Mouse (Mus musculus) midbrain, embryonic 11.5 days (tissue): ENCODE results near the gene Sgtb. TPM values are rescaled to one million over a fixed set of nuclear protein-coding genes. Genes with fewer than 3 reads are reported as not detected.

Experiments used
- ATAC-seq: fragments of 200-750 bp; cut with Nextera tagmentation; 2 replicates; pipeline ENCODE4 v1.8.0; 2017; ENCODE audit warnings: moderate TSS enrichment, moderate library complexity; ENCODE audit not compliant: low FRiP score
- DNase-seq: peaks from one replicate; pipeline ENCODE4 v3.0.0; 2015; ENCODE audit warnings: low spot score; ENCODE audit errors: missing footprints
- H3K27ac ChIP-seq: fragments of 300-500 bp; sonication (generic); 2 replicates; pipeline ENCODE4 v1.5.1; 2014; ENCODE audit warnings: low read depth, low read length
- H3K27me3 ChIP-seq: fragments of 300-500 bp; sonication (generic); 2 replicates; pipeline ENCODE4 v1.6.1; 2014; ENCODE audit warnings: mild to moderate bottlenecking, low read length, moderate library complexity, mixed read lengths; ENCODE audit not compliant: control insufficient read depth, insufficient read depth
- H3K36me3 ChIP-seq: fragments of 300-500 bp; sonication (generic); 2 replicates; pipeline ENCODE4 v1.6.1; 2014; ENCODE audit warnings: mild to moderate bottlenecking, low read length, moderate library complexity, mixed read lengths; ENCODE audit not compliant: control insufficient read depth, insufficient read depth
- H3K4me1 ChIP-seq: fragments of 300-500 bp; sonication (generic); 2 replicates; pipeline ENCODE4 v1.6.1; 2014; ENCODE audit warnings: low read length; ENCODE audit not compliant: control insufficient read depth, insufficient read depth
- H3K4me2 ChIP-seq: fragments of 300-500 bp; sonication (generic); 2 replicates; pipeline ENCODE4 v1.6.1; 2014; ENCODE audit warnings: mild to moderate bottlenecking, moderate library complexity
- H3K4me3 ChIP-seq: fragments of 300-500 bp; sonication (generic); 2 replicates; pipeline ENCODE4 v1.5.1; 2014; ENCODE audit warnings: low read depth, low read length
- H3K9ac ChIP-seq: fragments of 300-500 bp; sonication (generic); 2 replicates; pipeline ENCODE4 v1.6.1; 2014; ENCODE audit warnings: low read length
- H3K9me3 ChIP-seq: fragments of 300-500 bp; sonication (generic); 2 replicates; pipeline ENCODE4 v1.6.1; 2016; ENCODE audit warnings: low read length; ENCODE audit not compliant: control insufficient read depth
- WGBS: fragments of 180-500 bp; shearing (Covaris S2); extraction: QIAGEN DNeasy Blood & Tissue Kit; methylation state at CpG from one replicate; pipeline ENCODE4 v1.1.7; 2014; 5-methylcytosine and 5-hydroxymethylcytosine counted together
- polyA plus RNA-seq: library from polyadenylated mRNA; unstranded; fragments of >200 nt; fragmentation: Nextera tagmentation; extraction: Ambion mirVana; gene quantifications from 2 replicates; pipeline ENCODE4 v1.2.1, GENCODE M21; 2014

The Sgtb gene
- polyA plus RNA-seq, 1 experiment from 2014 or later: 27.0 TPM

- no peaks in the 10 kb centered on the region for H3K4me1 ChIP-seq
- no peak overlapping the region for H3K27ac ChIP-seq
- no peak overlapping the region for H3K4me2 ChIP-seq
- H3K27me3 ChIP-seq: no peaks in the 10 kb centered on the region
- 84% methylated on average over 10 of the region's 10 CpGs for WGBS
- H3K9me3 ChIP-seq: no peaks in the 10 kb centered on the region
- H3K36me3 ChIP-seq: no peaks in the 10 kb centered on the region
- ATAC-seq: no peak
- DNase-seq: no peak
- H3K4me3 ChIP-seq: no peak overlapping the region
- no peak overlapping the region for H3K9ac ChIP-seq
These were observed 34.8 kb upstream of the Sgtb start for GRCm38 (mm10) chr13:104074731-104075130.

- no peak for DNase-seq
- Histone ChIP-seq H3K27me3 (no peaks in the 10 kb centered on the region), H3K4me3 (no peak overlapping the region), H3K9ac (no peak overlapping the region), H3K9me3 (no peaks in the 10 kb centered on the region), H3K4me1 (no peaks in the 10 kb centered on the region), H3K36me3 (no peaks in the 10 kb centered on the region), H3K4me2 (no peak overlapping the region), H3K27ac (no peak overlapping the region)
- WGBS: 94% methylated on average over 6 of the region's 6 CpGs
- no peak for ATAC-seq
These were observed 32.5 kb upstream of the Sgtb start for GRCm38 (mm10) chr13:104076993-104077392.

- Histone ChIP-seq H3K27ac (no peak overlapping the region), H3K36me3 (no peaks in the 10 kb centered on the region), H3K9me3 (no peaks in the 10 kb centered on the region), H3K4me3 (no peak overlapping the region), H3K4me2 (no peak overlapping the region), H3K9ac (no peak overlapping the region), H3K4me1 (no peaks in the 10 kb centered on the region), H3K27me3 (no peaks in the 10 kb centered on the region)
- WGBS: 94% methylated on average over 7 of the region's 7 CpGs
- DNase-seq: no peak
- ATAC-seq: no peak
These were observed 27.0 kb upstream of the Sgtb start for GRCm38 (mm10) chr13:104082504-104082903.

- no peak for ATAC-seq
- Histone ChIP-seq H3K4me2 (no peak overlapping the region), H3K27me3 (no peaks in the 10 kb centered on the region), H3K9ac (no peak overlapping the region), H3K4me3 (no peak overlapping the region), H3K36me3 (no peaks in the 10 kb centered on the region), H3K9me3 (no peaks in the 10 kb centered on the region), H3K27ac (no peak overlapping the region), H3K4me1 (no peaks in the 10 kb centered on the region)
- no peak for DNase-seq
- WGBS: 81% methylated on average over 2 of the region's 2 CpGs
These were observed 24.9 kb upstream of the Sgtb start for GRCm38 (mm10) chr13:104084600-104084999.

- DNase-seq: peak; percentile 88
- H3K4me2 ChIP-seq: no peak overlapping the region
- H3K4me1 ChIP-seq: no peaks in the 10 kb centered on the region
- no peak overlapping the region for H3K9ac ChIP-seq
- no peaks in the 10 kb centered on the region for H3K36me3 ChIP-seq
- H3K27ac ChIP-seq: no peak overlapping the region
- H3K4me3 ChIP-seq: no peak overlapping the region
- WGBS: 35% methylated on average over 1 of the region's 1 CpGs
- ATAC-seq: peak; percentile 70
- no peaks in the 10 kb centered on the region for H3K27me3 ChIP-seq
- H3K9me3 ChIP-seq: no peaks in the 10 kb centered on the region
These were observed 20.2 kb upstream of the Sgtb start for GRCm38 (mm10) chr13:104089387-104089786.

- Histone ChIP-seq H3K4me3 (no peak overlapping the region), H3K4me2 (no peak overlapping the region), H3K27me3 (no peaks in the 10 kb centered on the region), H3K27ac (no peak overlapping the region), H3K36me3 (no peaks in the 10 kb centered on the region), H3K9me3 (no peaks in the 10 kb centered on the region), H3K4me1 (no peaks in the 10 kb centered on the region), H3K9ac (no peak overlapping the region)
- 32% methylated on average over 1 of the region's 1 CpGs for WGBS
- DNase-seq (no peak), ATAC-seq (no peak)
These were observed 17.8 kb upstream of the Sgtb start for GRCm38 (mm10) chr13:104091734-104092133.

GRCm38 (mm10) chr13:104094531-104095385 is 14.8 kb upstream of the Sgtb start:
- ATAC-seq (no peak), DNase-seq (no peak)
- no peaks in the 10 kb centered on the region for H3K4me1 ChIP-seq
- H3K36me3 ChIP-seq: no peaks in the 10 kb centered on the region
- 85% methylated on average over 11 of the region's 11 CpGs for WGBS
- no peak overlapping the region for H3K4me3 ChIP-seq
- no peaks in the 10 kb centered on the region for H3K27me3 ChIP-seq
- no peak overlapping the region for H3K27ac ChIP-seq
- H3K4me2 ChIP-seq: no peak overlapping the region
- H3K9ac ChIP-seq: no peak overlapping the region
- H3K9me3 ChIP-seq: no peaks in the 10 kb centered on the region

- no peak overlapping the region for H3K9ac ChIP-seq
- H3K36me3 ChIP-seq: no peaks in the 10 kb centered on the region
- H3K4me3 ChIP-seq: no peak overlapping the region
- DNase-seq (no peak), ATAC-seq (no peak)
- no peak overlapping the region for H3K27ac ChIP-seq
- 55% methylated on average over 7 of the region's 7 CpGs for WGBS
- H3K9me3 ChIP-seq: no peaks in the 10 kb centered on the region
- no peak overlapping the region for H3K4me2 ChIP-seq
- no peaks in the 10 kb centered on the region for H3K4me1 ChIP-seq
- no peaks in the 10 kb centered on the region for H3K27me3 ChIP-seq
These were observed 13.6 kb upstream of the Sgtb start for GRCm38 (mm10) chr13:104095955-104096354.

- Histone ChIP-seq H3K9ac (no peak overlapping the region), H3K27me3 (no peaks in the 10 kb centered on the region), H3K9me3 (no peaks in the 10 kb centered on the region), H3K4me2 (no peak overlapping the region), H3K36me3 (no peaks in the 10 kb centered on the region), H3K4me3 (no peak overlapping the region), H3K4me1 (no peaks in the 10 kb centered on the region), H3K27ac (no peak overlapping the region)
- 94% methylated on average over 7 of the region's 7 CpGs for WGBS
- DNase-seq: no peak
- no peak for ATAC-seq
These were observed 12.4 kb upstream of the Sgtb start for GRCm38 (mm10) chr13:104097190-104097589.
